Mouse (Mus musculus) liver, adult (tissue): Measurements from ENCODE around the gene Pbx1.

Source experiments
- GATA4 ChIP-seq: IDR thresholded peaks from 2 replicates; pipeline ENCODE4 v1.6.1; 2014; ENCODE audit warnings: mild to moderate bottlenecking, low read length; ENCODE audit not compliant: insufficient replicate concordance

The Pbx1 gene

DNA sequence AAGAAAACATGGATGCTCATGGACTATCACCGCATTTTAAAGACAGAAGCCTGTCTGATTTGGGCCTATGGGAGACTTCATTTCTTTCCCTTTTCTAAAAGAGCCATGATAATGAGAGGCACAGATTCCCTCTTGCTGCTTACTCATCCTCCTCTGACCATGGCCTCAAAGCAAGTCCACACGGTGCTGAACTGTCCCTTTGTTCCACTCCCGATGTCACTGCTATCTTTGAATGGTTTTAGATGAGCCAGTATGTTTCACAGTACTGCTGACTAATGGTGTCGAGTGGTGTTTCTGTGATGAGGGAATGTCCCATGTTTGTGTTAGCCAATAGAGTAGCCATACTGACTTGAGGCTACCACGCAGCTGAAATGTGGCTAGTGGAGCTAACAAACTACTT lies 233.8 kb downstream of the Pbx1 start:
- TF ChIP-seq GATA4: no peak

DNA sequence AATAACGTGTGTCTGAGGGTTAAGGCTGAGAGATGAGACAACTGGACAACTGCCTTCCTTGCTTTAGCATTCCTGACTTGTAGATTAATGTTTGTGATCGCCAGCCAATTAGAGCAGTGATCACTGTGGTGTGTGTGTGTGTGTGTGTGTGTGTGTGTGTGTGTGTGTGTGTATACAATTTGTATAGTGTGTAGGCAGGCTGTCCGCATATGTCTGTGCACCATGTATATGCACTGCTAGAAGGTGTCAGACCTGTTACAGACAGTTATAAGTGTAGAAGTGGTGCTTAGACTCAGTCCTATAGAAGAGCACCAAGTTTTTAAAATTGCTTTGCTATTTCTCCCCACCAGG lies 234.2 kb downstream of the Pbx1 start:
- TF ChIP-seq GATA4: no peak

DNA sequence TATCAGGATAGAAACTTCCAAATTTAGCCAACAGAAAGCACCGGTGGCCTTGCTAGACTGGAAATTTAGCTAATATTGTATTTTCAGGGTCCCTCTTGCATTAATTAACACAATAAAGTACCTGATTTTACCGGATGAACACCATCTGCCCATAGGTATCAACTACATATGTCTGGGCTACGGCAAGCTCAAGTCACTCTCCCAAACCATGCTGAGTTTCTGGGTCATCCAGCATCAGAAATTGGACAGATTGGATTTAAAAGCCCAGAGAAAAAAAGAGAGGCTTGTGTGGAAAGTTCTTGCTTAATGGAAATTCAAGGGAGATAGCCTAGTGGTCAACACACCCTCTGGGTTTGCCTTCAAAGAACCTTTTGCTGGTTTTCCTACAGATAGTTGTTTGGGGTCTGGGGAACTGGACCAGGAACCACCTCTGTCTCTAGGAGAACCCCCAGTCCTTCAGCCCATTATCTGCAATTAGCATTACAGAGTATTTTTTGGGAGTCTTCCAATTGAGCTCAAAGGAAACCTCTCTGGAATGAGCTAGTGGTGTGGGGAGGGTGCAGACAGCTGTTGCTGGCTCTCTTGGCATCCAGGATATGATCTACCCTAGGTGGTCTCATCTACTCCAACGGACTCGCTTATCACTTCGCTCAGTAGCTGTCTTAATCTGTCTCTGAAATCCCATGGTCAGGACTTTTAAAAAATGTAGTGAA lies 234.7 kb downstream of the Pbx1 start:
- TF ChIP-seq GATA4: no peak

DNA sequence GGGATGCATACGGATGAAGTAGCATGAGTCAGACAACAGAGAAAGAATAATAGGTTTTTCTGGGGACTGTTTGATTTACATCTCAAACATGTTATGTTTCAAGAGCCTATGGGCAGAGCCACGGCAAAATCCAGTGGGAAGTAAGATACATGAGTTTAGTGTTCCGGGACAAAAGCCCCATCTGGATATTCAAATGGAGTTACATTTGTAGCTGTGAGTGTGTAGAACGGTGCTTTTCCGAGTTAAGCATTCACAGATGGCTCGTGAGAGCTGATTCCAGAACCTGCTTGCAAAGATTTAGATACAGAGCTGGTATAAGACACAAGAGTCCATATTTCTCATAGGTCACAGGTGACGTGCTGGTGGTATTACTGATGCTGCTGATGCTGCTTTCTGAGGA lies 238.7 kb downstream of the Pbx1 start:
- no peak for TF ChIP-seq GATA4

DNA sequence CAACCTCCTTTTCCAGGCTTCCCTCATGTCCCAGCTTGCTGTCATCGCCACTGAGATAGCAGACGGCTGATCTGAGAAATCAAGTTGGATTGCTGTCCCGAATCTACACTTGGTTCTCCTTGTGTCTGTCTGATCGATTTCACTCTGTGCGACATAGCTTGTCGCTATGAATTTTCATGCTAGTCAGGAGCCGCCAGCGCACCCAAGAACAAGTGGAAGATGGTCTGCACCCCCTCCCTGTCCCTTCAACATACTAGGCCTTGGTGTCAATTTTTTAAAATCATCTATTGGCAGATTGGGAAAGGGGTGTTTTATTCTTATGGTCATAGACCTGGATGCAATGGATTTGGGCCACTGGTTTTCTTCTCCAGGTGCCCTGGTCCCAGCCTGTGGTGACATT lies 249.3 kb downstream of the Pbx1 start:
- TF ChIP-seq GATA4: no peak

DNA sequence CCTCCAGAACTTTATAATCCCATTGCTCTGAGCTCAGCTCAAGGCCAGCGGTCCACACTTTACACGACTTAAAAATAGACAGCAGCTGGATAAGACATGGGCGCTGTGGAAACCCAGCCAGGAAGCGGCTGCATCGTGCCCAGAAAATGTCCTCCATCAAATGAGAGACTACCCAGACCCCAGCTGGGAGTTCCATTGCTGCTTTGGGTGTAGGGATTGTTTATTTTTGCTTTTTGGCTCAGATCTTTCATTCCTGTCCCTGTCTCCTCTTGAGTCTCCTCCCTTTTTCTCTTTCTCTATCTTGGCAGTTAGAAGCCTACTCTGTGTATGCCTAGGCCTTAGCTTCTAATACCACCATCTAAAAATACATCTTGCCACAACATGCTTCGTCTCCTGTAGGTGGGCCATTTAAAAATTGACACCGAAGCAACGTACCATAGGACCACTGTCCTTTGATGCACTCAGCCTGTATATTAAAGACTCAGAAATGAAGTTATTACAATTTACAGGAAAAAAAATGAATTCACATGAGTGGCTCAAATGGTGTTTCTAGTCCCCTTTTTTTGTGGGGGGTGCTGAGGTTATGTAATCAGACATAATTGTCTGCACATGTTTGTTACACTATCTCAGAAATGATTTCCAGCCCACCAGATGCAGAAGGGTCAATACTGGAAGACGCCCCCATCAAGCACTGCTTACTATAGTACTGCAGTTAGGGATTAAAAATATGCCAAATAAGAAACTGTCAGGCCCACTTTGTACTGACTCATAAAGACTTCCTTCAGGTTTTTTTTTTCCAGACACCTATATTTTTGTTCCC lies 251.2 kb downstream of the Pbx1 start:
- TF ChIP-seq GATA4: no peak

DNA sequence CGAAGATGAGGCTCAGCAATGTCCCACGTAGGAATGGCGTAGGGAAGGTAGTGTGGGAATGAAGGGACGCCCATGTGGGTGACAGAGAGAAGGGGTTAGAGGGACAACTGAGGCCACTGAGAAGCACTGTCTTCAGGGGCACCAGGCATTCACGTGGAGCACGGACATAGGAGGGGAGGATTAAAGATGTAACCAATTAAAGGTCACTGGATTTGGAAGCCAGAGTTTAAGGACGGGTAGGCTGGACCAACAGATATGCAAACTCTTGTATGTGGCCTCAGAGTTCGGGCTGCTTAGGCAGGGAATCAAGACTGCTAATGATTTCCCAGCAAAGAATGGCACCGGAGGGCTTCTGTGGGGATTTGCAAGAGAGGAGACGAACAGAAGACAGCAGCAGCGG lies 252.4 kb downstream of the Pbx1 start:
- no peak for TF ChIP-seq GATA4

DNA sequence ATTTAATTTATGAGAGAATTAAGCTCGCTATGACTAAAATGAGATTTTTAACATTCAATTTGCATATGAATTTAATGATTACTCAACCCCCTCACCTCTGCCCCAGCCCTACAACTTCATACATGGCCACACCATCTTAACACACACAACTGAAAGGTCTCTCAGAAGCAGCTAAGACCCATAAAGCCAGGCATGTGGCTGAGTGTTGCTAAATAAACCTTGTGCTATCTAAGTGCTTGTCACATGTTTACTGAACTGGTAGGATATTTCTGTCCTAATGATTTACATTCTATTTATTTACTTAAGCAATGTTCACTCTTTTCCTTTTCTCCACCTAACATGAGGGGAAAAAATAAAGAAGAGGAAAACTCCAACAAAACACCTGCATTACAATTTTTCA lies 253.5 kb downstream of the Pbx1 start:
- TF ChIP-seq GATA4: no peak

DNA sequence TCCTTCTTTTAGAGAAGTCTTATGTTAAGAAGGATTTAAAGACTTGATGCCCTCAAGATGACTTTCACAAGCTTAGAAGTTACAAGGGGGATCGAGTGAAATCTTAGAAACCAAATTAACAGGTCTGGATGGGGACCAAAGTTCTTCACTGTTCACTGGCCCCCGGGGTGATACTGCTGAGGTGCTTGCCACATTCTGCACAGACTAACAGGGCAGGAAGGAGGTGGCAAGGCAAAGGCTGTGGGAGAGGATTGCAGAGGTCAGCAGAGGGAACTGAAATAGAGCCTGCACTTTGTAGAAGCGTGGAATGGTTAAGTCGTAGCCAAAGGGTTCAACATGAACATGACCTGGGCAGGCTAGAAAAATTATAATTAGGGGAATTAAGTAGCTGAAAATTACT lies 256.5 kb downstream of the Pbx1 start:
- TF ChIP-seq GATA4: no peak

DNA sequence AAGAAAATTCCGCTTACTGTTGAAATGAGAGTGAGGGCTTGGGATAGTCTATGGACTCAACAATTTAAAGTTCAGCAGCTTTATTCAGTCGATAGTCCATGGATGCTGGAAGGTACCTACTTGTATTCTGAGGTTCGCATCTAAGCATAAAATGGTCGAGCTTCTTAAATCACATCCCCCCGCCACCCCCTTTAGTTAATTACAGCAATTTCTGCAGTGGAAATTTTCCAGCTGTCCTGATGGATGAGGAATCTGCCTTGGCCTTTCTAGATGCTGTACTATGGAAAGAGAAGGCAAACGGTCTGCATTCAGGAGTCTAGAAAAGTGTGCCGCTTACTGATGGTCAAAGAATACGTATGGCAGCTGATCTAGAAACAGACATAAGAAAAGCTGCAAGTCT lies 262.3 kb downstream of the Pbx1 start:
- TF ChIP-seq GATA4: no peak

DNA sequence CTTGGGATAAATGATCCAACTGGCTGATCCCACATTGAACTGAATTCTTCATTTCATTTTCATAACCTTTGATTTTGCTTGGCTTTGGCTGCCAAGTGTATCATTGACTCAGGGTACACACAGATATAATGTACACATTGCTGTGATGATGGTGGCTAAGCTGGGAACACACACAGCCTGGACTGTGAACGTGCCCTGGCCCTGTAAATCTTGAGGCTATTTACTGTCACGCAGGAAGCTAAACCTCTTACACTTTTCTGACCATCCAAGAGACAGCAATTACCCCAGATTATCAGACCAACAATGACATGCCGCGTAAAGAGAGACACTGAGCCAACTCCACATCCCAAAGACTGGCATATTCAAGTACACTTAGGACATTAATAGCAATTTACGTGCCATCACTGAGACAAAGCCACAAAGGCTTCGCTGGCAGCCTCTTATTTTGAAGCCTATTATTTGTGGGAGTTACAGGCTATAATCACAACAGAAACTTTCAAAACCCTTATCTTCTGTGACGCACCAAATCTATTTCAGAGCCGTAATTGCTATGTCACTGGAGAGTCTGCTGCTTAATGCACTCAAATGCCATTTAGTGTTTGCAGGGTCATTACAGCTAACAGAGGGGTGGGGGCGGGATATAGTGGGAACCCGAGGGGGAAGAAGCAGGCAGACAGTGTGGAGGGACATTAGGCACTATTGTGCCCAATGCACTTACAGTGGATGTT lies 262.9 kb downstream of the Pbx1 start:
- no peak for TF ChIP-seq GATA4

DNA sequence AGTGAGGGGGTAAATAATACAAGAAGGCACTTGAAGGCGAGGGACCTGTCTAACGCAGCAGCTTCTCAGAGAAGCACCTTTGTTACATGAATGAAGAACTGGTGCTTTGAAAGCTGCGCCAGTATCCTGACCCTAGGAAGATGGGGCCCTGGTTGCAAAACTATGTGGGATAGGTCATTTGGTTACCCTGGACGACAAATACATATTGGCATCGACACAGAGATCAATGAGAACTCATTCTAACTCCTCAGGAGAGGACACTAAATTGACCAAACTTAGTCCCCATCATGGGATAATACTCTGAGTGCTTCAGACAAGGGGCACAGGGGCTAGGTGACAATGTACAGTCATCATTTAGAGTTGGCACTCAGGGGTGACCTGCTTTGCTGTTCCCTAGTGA lies 264.3 kb downstream of the Pbx1 start:
- no peak for TF ChIP-seq GATA4

DNA sequence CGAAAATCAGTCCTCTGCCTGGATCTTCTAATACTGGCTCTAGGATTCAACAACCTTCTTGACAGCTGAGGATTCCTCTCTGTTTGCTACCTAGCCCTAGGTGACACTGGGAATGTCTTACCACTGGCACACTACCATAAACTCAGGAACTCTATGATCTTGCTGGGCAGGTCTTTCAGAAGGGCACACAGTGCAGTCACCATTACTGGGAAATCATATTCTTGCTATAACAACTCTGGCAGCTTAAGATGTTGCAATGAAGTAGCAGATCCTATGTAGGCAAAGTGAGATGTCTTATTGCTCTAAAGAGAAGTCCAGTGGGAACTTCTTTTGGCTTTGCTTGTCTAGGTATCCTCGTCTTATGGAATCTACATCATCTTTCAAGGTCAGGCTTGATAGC lies 265.2 kb downstream of the Pbx1 start:
- no peak for TF ChIP-seq GATA4

DNA sequence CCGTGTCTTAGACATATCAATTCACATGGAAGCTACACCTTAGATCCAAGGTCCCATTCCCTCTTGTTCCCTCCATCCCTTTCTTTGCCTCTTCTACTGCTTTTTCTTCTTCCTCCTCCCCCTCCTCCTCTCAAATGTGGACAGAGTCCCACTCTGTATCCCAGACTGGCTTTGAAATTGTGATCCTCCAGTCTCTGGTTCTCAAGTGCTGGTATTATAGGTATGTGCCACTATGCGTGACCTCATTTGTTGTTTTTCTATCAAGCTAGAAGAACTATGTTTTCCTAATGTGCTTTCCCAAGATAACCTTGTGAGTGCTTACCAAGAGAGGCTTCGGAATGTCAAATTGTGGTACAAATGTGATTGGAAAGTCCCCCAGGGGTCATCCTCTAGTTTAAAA lies 267.1 kb downstream of the Pbx1 start:
- no peak for TF ChIP-seq GATA4

DNA sequence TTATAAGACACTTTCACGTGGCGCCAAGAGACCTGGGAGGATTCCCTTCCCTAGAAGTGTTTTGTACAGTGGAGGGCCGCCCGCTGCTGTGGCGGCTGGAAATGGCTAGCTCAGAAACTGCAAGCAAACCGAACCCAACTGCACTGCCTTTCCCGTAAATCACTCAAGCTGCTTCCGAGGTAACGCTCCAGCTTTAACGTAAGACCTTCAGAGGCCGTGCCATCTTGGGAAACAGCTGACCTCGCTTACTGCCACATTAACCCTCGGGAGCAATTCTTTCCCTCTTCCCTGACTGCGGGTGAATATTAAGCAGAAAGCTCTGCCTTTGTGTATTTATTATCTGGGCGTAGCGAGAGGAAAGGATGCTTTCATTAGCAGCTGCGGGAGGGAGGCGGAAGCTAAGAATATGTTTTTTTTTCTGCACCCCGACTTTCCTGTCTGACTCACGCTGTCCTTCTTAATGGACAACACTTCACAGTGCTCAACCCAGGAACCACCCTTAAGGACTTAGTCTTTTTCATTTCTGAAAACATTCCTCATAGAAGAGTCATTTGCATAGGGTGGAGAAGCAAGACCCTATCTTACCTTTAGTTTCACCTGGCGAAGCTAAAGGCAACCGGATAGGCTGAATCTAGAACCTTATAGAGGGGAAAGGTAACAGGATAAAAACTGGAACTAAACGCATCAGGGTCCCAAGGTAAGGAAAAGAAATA lies 268.4 kb downstream of the Pbx1 start:
- TF ChIP-seq GATA4: no peak

DNA sequence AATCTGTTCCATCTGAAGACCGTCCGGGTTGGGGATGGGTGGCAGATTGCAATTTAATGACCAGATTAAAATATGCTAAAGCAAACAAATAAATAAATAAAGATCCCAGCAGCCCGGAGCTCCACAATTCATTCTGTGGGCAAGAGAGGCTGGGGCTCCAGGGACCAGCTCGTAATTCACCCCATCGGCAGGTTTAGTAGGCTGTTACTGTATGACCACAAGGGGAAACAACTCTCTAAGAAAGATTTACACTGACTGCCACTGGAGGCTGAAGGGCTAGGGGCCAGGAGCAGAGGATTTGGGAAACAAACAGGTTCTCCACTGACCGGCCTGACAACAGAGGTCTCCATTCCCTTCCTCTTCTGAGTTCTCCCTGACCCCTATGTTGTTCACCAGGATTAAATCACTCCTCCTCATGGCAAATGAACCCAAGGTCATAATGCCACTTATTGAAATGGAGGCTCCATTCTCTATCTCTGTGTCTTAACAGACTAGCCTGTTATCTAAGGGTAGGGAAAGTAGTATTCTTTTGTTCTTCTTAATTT lies 292.9 kb downstream of the Pbx1 start:
- no peak for TF ChIP-seq GATA4

DNA sequence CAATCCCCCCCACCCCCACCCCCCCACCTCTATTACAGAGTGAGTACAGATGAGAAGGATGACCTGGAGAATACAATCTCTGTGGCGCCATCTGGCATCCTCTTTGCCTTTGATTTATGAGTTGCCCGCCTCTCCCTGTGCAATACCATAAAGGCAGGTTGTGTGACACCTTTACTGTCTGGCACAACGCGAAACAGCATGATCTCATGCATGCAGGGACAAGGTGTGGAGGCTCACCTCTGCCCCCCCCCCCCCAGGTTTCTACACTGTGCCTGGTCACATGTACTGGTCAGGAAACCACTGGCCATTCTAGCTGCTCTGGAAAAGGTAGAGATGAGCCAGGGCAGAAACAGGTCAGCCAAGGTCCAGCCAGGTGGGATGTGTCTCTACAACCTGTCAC lies 293.4 kb downstream of the Pbx1 start:
- no peak for TF ChIP-seq GATA4
